Mouse (Mus musculus) hindbrain, postnatal 0 days (tissue): ENCODE measurements around the gene Dbp. TPM values are rescaled to one million over a fixed set of nuclear protein-coding genes. Genes with fewer than 3 reads are reported as not detected.

Experiments
- ATAC-seq: fragments of 200-750 bp; cut with Nextera tagmentation; 2 replicates; pipeline ENCODE4 v1.8.0; 2017; ENCODE audit warnings: mild to moderate bottlenecking, moderate TSS enrichment, moderate library complexity
- DNase-seq: peaks from one replicate; pipeline ENCODE4 v3.0.0-alpha.2; 2015; ENCODE audit warnings: low spot score
- H3K27ac ChIP-seq: fragments of 300-500 bp; sonication (generic); 2 replicates; pipeline ENCODE4 v1.5.1; 2014; ENCODE audit warnings: mild to moderate bottlenecking
- H3K27me3 ChIP-seq: fragments of 300-500 bp; sonication (generic); 2 replicates; pipeline ENCODE4 v1.6.1; 2014; ENCODE audit warnings: low read length, mixed read lengths; ENCODE audit not compliant: insufficient read depth
- H3K36me3 ChIP-seq: fragments of 300-500 bp; sonication (generic); 2 replicates; pipeline ENCODE4 v1.6.1; 2014; ENCODE audit warnings: low read length, mixed read lengths; ENCODE audit not compliant: insufficient read depth
- H3K4me1 ChIP-seq: fragments of 300-500 bp; sonication (generic); 2 replicates; pipeline ENCODE4 v1.6.1; 2014; ENCODE audit warnings: antibody characterized with exemption, low read length, mixed read lengths; ENCODE audit not compliant: insufficient read depth
- H3K4me2 ChIP-seq: fragments of 300-500 bp; sonication (generic); 2 replicates; pipeline ENCODE4 v1.6.1; 2014; ENCODE audit warnings: low read depth, mild to moderate bottlenecking, low read length, moderate library complexity, mixed read lengths
- H3K4me3 ChIP-seq: fragments of 300-500 bp; sonication (generic); 2 replicates; pipeline ENCODE4 v1.5.1; 2014; ENCODE audit warnings: low read length
- H3K9ac ChIP-seq: fragments of 300-500 bp; sonication (generic); replicated peaks from 2 replicates; pipeline ENCODE4 v1.6.1; 2014; ENCODE audit warnings: mild to moderate bottlenecking, low read length, moderate library complexity, mixed read lengths
- H3K9me3 ChIP-seq: fragments of 300-500 bp; sonication (generic); 2 replicates; pipeline ENCODE4 v1.6.1; 2016; ENCODE audit warnings: low read length, mixed read lengths
- CTCF ChIP-seq: IDR thresholded peaks from 2 replicates; pipeline ENCODE4 v1.5.1; 2016; ENCODE audit warnings: antibody characterized with exemption, control low read depth, low read depth
- WGBS: fragments of 180-500 bp; shearing (Covaris S2); extraction: QIAGEN DNeasy Blood & Tissue Kit; methylation state at CpG from one replicate; pipeline ENCODE4 v1.1.7; 2014; 5-methylcytosine and 5-hydroxymethylcytosine counted together
- polyA plus RNA-seq: library from polyadenylated mRNA; unstranded; fragments of >200 nt; fragmentation: Nextera tagmentation; extraction: Ambion mirVana; gene quantifications from 2 replicates; pipeline ENCODE4 v1.2.1, GENCODE M21; 2015
- total RNA-seq: library from RNA; depleted of rRNA; stranded (reverse); fragments of >200 nt; gene quantifications from 2 replicates; pipeline ENCODE4 v1.2.3, GENCODE M21; 2014

Gene Dbp
- total and polyA plus RNA-seq, 2 experiments from 2014 or later, result 4.6 to 12.2 TPM

GRCm38 (mm10) chr7:45712022-45712757 lies 7.3 kb downstream of the Dbp start:
- Histone ChIP-seq H3K4me2 (no peak overlapping the region), H3K36me3 (peaks cover 27% of the 10 kb centered on the region), H3K9ac (no peak overlapping the region), H3K27me3 (no peaks in the 10 kb centered on the region), H3K4me1 (peaks cover 44% of the 10 kb centered on the region), H3K27ac (no peak overlapping the region), H3K4me3 (no peak overlapping the region), H3K9me3 (no peaks in the 10 kb centered on the region)
- ATAC-seq (no peak), DNase-seq (no peak)
- WGBS, result 89% methylated on average over 21 of the region's 21 CpGs
- TF ChIP-seq CTCF, result no peak

- Histone ChIP-seq H3K27ac (no peak overlapping the region), H3K4me3 (no peak overlapping the region), H3K9me3 (no peaks in the 10 kb centered on the region), H3K9ac (no peak overlapping the region), H3K4me2 (no peak overlapping the region), H3K4me1 (peaks cover 32% of the 10 kb centered on the region), H3K36me3 (peaks cover 27% of the 10 kb centered on the region), H3K27me3 (no peaks in the 10 kb centered on the region)
- TF ChIP-seq CTCF, result no peak
- DNase-seq (no peak), ATAC-seq (no peak)
- WGBS, result 91% methylated on average over 16 of the region's 16 CpGs
Measured at GRCm38 (mm10) chr7:45713396-45713795, 8.5 kb downstream of the Dbp start.

- no peak for TF ChIP-seq CTCF
- peaks cover 27% of the 10 kb centered on the region for H3K36me3 ChIP-seq
- no peak for DNase-seq
- H3K9ac ChIP-seq, result peak overlapping the region; percentile 70; the same call in 1 of the 2 replicates
- no peak overlapping the region for H3K27ac ChIP-seq
- peak overlapping the region; percentile 93 for H3K4me2 ChIP-seq
- no peak for ATAC-seq
- peak overlapping the region; percentile 65 for H3K4me3 ChIP-seq
- H3K9me3 ChIP-seq, result no peaks in the 10 kb centered on the region
- H3K4me1 ChIP-seq, result peaks cover 29% of the 10 kb centered on the region
- no peaks in the 10 kb centered on the region for H3K27me3 ChIP-seq
- 84% methylated on average over 6 of the region's 6 CpGs for WGBS
Measured at GRCm38 (mm10) chr7:45713881-45714520, 9.1 kb downstream of the Dbp start.

- Histone ChIP-seq H3K9ac (peak overlapping the region; percentile 70), H3K4me2 (peak overlapping the region; percentile 93), H3K36me3 (peaks cover 29% of the 10 kb centered on the region), H3K4me1 (peaks cover 30% of the 10 kb centered on the region), H3K4me3 (peak overlapping the region; percentile 65), H3K9me3 (no peaks in the 10 kb centered on the region), H3K27ac (peak overlapping the region; percentile 62; the same call in 1 of the 2 replicates), H3K27me3 (no peaks in the 10 kb centered on the region)
- TF ChIP-seq CTCF, result no peak
- peak; percentile 6 for DNase-seq
- 10% methylated on average over 14 of the region's 14 CpGs for WGBS
- ATAC-seq, result no peak
Measured at GRCm38 (mm10) chr7:45714630-45715089, 9.8 kb downstream of the Dbp start.

DNA sequence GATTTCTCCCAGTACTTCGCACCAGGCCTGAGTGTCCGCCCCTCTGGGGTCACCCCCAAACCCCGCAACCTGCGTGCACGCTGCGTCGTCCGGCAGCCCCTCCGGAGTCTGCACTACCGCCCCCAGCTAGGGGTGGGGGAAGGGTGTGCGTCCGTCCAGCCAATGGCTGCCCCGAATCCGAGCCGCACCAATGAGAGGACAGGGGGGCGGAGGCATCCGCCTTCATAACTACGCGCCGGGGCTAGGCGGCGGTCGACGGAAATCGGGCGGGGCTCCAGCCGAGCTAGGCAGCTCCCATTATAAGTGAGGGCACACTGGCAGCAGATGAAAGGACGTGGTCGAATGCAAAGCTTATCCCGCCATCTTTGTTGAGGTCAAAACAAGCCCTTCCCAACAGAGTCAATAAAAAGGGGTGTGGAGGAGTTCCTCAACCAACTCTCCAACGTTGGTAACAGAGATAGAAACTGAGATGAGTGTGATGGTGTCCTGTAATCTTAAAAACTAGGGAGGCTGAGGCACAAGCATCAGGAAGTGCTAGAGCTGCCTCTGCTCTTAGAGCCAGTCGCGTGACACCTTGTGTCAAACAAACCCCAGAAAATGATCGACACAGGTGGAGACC lies 10.3 kb downstream of the Dbp start, which contains the start of gene Rpl18:
Gene Rpl18, plus strand, starts transcription at position 368 of the 619 bp plus-strand sequence.
- Histone ChIP-seq H3K36me3 (peaks cover 34% of the 10 kb centered on the region), H3K9me3 (no peaks in the 10 kb centered on the region), H3K4me3 (peak within 1 kb of the TSS; percentile 65), H3K4me1 (peaks cover 27% of the 10 kb centered on the region), H3K4me2 (peak within 1 kb of the TSS; percentile 93), H3K27me3 (no peaks in the 10 kb centered on the region), H3K27ac (peak within 1 kb of the TSS; percentile 69; the same call in 1 of the 2 replicates), H3K9ac (peak within 1 kb of the TSS; percentile 70)
- peak; percentile 95 for ATAC-seq
- TF ChIP-seq CTCF, result no peak
- WGBS, result 8% methylated on average over 34 of the region's 34 CpGs
- peak; percentile 99 for DNase-seq

GRCm38 (mm10) chr7:45715741-45716459 lies 11.0 kb downstream of the Dbp start:
- no peaks in the 10 kb centered on the region for H3K9me3 ChIP-seq
- 84% methylated on average over 19 of the region's 19 CpGs for WGBS
- H3K27ac ChIP-seq, result peak overlapping the region; percentile 69; the same call in 1 of the 2 replicates
- no peak for DNase-seq
- H3K4me1 ChIP-seq, result peaks cover 27% of the 10 kb centered on the region
- no peak for ATAC-seq
- peak overlapping the region; percentile 70; the same call in 1 of the 2 replicates for H3K9ac ChIP-seq
- H3K4me2 ChIP-seq, result peak overlapping the region; percentile 93
- H3K27me3 ChIP-seq, result no peaks in the 10 kb centered on the region
- TF ChIP-seq CTCF, result no peak
- H3K4me3 ChIP-seq, result peak overlapping the region; percentile 65
- H3K36me3 ChIP-seq, result peaks cover 36% of the 10 kb centered on the region
